Mouse (Mus musculus) induced T-regulatory cell, adult 2 months (primary cell): ENCODE results near the gene Tnfrsf25.
A peak's percentile ranks its signal among the peaks of the same experiment; 100 is the strongest.

ENCODE experiments used
- DNase-seq: peaks from one replicate; pipeline ENCODE4 v3.0.0-alpha.2; 2012; ENCODE audit warnings: low read depth

The Tnfrsf25 gene

DNA sequence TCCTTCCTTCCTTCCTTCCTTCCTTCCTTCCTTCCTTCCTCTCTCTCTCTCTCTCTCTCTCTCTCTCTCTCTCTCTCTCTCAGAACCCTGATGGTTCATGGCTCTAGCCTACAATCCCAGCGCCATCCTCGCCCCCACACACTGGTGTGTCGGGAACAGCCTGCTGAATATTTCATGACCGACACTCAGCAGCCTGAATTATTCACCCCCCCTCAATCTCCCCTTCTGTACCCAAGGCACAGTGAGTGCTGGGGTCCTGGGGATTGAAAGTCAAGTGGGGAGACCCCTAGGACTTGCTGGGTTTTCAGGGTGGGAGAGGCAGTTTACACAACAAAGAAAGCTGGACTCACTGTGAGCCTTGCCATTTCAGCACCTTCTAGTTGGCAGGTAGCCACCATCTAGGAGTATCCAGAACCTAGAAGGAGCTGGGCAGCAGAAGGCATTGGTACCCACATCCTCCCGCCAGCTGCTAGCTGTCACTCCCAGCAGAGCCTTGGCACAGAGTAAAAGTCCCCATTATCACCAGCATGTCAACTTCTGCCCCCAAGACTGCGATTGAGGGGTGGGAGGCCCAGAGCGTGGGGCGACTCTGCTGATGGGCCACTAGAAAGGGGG is 25.9 kb downstream of the Tnfrsf25 start:
- no peak for DNase-seq

DNA sequence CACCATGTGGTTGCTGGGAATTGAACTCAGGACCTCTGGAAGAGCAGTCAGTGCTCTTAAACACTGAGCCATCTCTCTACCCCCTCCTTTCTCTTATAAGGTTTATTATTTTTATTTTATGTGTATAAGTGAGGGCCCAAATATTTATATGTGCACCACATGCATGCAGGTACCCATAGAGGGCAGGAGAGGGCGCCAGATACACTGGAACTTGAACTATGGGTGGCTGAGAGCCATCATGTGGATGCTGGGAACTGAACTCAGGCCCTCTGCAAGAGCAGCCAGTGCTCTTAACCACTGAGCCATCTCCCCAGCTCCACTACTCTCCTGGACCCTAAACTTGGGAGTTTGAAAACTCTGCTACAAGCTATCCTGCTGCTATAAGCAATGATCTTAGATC is 27.9 kb downstream of the Tnfrsf25 start:
- no peak for DNase-seq

DNA sequence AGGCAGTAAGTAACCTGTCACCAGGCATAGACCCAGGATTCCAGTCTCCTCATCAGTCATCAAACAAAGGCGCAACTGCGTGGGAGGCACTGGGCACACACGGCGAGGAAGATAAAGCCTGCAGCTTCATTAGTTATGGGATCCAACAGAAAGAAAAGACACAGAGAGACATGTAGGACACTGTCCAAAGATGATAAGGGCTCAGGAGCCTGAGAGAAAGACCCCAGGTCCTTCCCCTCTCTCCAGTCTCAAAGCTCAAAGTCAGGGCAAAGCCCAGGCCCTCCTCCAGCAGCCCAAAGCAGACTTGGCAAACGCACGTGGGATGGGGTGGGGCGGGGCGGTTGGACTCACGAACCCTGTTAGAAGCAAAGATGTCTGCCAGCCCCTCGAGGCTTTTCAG is 29.7 kb downstream of the Tnfrsf25 start:
- no peak for DNase-seq

DNA sequence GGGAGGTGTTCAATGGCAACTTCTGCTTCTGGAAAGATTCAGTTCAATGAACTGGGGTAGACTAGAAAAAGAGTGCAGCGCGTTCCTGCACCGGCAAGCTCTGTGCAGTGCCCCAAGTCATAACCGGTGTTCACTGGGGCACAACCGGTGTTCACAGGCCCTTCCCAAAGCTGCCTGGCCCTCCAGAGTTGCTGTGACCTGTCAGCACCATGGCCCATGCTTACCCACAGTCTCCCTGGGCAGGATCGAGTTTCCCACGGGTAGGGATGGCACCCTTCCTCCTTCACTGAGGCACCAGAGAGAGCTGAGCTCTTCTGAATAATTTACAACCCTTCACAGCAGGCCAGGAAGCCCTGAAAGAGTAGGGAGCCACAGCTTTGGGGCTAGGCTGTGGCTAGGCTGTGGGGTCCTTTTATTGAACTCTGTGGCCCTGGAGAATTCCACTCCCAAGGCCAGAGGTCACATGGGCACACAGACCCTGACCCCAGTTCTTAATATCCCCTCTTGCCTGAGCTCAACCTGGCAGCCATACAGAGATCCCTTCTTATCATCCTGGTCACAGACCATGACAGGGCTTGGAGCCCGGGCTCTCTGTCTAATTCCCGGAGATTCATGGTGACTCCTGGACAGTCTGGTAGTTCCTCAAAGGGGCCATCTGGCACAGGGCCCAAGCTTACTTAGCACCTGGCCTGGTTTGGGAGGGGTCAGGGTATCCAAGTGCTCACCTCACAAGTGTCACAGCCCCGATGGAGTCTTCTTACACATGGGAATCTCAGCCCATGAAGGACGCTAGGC is 30.5 kb downstream of the Tnfrsf25 start:
- DNase-seq: no peak

DNA sequence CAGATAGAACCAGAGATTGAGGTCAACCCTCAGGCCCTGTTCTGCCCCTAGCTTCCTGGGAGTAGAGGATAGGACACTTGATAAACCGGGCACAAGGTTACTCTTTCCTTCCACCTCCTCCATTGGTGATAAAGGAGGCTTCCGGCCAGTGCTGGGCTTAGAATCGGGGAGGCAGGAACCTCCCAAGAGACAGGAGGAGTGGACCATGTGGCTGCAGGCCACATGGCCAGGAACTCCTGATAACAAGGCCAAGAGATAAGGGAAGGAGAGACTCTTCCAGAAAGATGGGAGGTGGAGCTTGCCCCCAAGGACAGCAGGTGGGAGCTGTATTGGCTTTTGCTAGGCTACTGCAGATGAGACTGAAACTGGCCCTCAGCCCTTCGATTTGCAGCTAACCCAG is 34.8 kb downstream of the Tnfrsf25 start:
- no peak for DNase-seq

DNA sequence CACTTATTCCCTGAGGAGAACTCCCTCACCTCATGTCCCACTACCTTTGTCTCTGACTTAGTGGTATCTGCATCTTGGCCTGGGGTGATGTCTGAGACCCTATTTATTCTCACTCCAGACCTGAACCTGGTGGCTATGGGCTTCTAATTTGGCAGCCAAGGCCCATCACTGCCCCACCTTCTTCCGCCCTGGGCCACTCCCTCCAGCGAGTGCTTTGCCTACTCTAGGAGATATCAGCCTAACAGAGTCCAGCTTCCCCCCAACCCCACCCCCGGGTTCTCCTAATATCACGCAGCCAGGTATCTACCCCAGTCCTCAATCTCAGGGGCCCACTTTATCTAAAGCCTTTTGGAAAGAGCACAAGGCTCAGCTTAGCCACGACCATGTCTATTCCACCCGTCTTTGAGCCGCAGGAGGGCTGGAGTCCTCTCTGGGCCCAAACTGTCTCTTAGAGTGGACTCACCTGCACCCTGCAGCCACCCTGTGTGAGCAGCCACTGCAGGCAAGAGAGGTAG is 35.8 kb downstream of the Tnfrsf25 start:
- DNase-seq: no peak

DNA sequence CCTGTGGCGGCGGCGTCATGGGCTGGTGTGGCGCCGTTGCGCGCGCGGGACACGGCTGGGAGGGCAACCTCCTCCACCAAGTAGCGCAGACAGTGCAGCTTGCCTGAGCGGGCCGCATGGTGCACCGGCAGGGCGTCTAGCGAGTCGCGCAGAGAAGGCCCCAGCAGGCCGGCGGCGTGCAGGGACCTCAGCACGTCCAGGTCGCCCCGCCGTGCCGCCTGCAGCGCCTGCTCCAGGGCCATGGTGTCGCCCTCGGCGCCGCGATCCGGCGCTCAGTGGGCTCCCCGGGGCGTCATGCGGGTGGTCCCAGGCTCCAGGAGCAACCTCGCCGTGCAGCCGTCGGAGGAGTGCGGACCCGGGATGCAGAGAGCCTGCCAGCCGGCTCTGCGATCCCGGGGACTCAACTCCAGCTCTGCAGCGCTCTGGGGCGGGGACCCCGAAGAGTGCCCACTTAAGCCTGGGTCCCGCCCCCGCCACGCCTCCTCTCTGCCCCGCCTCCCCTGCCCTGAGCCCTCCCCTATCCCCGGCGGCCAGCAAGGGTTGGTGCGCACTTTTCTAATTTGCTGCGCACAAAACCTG is 36.3 kb downstream of the Tnfrsf25 start, which contains the start of gene Espn:
Gene Espn (minus strand): TSS at position 406 of the 579 bp plus-strand sequence.
- peak; percentile 49 for DNase-seq

DNA sequence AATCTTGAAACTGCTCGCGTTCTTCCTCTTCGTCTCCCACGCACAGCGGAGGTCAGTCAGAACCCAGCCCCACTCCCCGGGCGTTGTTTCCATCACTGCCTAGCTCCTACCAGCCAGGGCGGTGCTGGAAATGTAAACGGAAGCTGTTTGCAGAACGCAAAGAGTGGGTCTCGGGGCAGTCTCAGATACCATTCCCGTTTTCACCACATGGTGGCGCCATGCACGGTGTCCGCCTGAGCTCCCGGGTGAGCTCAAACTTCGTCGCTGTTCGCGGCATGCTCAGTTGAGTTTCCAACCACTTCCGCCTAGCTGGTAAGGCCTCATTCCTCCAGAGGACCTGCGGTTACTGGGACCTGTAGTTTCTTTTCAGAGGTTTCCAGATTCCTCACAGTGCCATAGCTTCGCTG is 38.0 kb downstream of the Tnfrsf25 start:
- DNase-seq: peak; percentile 96

DNA sequence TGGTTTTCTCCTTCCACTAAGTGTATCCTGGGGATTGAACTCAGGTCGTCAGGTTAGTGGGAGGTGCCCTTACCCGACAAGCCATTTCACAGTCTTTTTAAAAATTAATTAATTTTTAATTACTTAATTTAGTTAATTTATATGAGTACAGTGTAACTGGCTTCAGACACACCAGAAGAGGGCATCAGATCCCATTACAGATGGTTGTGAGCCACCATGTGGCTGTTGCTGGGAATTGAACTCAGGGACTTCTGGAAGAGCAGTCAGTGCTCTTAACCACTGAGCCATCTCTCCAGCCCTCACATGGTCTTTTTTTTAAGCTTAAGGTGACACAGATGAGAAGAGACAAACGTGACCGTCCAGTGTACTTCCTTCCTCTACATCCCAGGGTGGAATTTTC is 39.3 kb downstream of the Tnfrsf25 start:
- no peak for DNase-seq

DNA sequence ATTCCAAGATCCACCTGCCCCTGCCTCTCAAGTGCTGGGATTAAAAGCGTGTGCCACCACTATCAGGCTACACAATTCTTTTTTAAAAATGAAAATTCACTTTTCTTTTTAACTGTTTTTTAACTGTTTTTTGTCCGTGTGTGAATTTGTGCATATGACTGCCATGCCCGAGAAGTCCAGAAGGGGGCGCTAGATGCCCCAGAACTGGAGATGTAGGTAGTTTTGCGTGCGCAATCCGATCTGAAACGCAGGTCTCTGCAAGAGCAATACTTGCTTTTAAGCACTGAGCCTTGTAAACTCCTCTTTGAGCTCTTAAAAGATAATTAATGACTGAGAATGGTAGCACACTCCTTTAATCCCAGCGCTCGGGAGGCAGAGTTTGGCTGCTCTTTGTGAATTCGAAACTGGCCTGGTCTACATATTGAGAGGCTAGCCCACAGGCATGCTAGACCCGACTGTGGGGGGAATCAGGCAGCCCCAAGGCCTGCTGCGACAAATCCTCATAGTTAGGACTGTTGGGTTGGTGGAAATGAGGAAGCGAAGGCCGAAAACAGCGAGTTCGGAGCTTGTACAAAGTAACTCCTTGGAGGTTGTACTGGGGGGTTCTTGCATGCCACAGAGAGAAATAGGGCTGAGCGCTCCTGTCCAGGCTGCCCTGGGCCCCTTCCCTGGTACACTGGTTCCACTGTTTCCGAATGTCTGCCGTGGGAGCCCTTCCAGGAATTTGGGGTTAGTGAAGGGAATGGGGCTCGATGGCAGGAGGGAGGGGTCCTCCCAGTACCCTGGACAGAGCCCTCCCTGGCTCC is 42.2 kb downstream of the Tnfrsf25 start:
- DNase-seq: peak; percentile 87

DNA sequence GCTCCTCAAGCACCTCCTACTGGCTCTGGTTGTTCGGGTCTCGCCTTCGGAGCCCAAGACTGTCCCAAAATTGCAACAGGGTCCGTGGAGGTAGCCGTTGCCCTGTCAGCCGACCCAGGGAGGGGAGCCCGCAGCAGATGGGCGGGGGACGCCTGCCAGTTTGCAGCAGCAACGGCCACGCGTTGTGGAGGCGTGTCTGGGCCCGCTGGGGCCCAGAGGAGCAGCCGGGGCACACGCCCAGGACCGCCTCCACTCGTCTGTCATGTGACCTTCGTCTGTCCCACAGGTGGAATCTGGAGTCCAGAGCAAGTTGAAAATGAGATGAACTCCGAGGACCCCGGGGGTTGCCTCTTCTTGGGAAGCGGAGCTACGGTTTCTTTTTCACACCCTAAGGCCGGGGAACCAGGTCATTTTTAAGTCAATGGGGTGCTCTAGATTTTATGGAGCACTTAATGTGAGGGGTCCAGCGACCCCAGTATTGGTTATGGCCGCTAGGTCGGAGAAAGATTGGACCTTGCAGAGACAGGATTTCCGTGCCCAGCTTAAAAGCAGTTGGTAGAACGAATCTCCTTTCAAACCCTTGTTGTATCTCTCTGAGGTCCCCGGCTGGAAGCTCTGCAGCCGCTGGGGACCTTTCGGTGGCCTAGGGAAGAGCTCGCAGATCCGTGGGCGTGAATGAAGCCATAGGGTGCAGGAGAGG is 43.0 kb downstream of the Tnfrsf25 start, which contains the start of gene Hes2:
Gene Hes2 (plus strand): TSS at position 283 of the 700 bp plus-strand sequence.
- peak; percentile 52 for DNase-seq

DNA sequence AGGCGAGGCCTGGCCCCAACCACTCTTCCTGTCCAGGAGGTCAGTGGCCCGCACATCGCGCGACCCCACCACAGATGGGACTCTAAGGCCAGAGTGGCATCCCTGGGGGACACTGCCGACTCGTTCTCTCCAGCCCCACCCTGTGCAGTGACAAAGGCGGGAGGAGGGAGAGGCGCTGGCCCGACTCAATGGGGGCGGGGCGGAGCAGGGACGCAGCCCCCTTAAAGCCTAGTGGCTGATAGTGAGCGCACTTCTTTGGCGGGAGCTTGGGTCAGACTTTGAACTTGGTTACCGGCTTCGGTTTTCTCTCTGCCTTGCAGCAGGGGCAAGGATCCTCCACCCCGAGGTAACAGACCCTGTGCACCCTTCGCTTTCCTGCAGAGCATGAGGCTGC is 43.5 kb downstream of the Tnfrsf25 start:
- DNase-seq: no peak

DNA sequence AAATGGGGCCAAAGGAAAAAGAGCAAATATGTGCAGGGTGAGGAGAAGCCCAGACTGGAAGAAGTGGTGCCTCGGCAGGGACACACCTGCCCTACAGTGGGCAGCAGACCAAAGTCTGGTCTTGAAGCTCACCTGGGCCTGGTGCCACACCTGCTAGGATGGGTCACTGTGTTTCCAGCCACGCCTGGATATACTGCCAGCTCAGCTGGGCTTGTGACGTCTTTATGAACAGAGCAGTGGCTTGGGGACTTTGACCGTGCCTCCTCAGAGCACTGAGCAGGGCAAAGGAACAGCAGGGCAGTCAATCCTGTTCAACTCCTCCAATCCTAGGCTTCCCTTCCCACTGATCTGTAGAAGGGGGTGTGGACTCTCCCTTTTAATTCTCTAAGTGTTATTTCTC is 45.0 kb downstream of the Tnfrsf25 start:
- no peak for DNase-seq

DNA sequence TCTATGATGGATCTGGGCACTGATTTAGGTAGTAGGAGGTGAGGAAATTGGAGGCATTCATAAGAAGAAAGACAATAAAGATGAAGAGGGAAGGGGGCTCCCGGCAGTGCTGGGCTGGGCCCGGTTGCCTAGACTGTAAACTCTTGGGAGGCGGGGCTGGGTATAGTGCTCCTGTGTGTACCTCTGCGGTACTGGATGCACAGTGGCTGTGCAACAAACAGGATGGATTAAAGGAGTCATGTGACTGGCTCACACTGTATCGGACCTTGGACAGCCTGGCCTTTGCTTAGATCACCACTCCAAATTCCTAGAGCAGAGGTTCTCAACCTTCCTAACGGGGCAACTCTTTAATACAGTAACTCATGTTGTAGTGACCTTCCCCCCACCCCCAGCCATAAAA is 45.9 kb downstream of the Tnfrsf25 start:
- no peak for DNase-seq

DNA sequence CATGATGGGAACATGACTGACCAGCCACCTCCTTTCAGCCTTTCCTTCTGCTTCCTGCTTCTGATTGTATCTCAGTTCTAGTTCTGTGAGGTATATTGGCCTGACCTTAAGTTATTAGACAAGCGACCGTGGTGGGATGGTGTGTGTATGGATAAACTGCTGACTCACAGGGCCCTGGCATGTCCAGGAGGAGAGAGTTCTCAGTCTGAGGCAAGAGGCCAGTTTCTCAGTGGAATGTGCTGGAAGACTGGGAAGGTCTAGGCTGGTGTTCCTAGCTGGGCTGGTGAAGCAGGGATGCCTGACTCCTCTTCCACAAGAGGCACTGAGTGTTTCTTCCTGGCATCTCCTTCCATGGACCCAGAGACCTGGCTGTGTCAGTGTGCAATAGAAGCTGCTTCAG is 47.0 kb downstream of the Tnfrsf25 start:
- DNase-seq: no peak

DNA sequence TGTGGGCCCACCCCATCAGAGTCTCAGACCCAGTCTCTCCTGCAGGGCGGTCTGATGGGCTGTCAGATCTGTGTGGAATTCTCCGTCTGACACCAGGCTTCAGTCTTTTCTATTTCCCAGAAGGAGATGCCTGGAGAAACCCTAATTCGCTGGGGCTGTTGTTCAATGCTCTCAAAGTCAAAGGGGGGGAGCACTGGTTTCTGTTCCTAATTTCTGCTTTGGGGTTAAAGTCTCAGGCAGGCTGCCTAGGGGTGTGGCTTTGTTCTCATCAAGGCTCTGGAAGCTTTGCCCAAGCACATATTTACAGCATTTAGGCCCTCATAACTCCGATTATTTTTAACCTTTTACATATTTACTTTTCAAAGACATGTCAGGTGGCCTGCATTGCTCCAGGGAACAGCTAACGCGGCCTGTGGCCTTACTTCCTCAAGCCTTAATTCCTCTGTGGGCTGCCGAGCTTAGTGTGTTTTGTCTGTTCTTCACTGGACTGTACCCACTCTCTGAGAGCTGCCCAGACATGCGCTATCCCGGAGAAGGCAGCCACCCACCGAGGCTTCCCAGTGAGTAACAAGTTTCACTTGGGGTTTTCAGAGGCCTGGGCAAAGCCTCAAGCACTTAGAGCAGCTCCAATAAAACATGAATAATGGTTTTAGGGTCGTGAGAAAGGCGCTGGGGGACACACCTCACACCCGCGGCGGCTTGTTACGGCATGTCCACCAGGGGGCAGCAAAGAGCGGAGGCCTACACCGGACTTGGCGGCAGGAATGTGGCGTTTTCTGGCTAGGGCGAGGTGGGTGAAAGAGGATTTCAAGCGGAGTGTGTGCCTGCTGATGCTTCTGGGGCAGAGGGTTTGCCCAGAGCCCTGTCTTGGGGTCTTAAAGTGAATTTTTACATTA is 49.5 kb downstream of the Tnfrsf25 start:
- DNase-seq: peak; percentile 77

DNA sequence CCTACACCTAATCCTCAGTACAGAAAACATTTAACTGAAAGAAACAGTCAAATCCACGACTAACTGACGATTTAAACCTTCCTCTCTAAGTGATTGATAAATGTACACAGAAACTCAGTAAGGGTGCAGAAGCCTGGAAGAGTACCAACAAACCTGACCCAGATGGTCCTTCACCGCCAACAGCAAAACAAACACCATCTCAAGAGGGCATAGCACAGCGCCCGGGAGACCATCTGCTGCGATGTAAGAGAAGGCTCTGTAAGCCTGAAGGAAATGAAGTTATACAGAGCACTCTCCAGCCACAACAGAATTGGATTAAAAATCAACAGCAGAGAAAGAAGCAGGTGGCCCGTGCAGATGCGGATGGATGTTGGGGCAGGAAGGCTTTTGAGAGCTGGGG is 52.3 kb downstream of the Tnfrsf25 start:
- no peak for DNase-seq

DNA sequence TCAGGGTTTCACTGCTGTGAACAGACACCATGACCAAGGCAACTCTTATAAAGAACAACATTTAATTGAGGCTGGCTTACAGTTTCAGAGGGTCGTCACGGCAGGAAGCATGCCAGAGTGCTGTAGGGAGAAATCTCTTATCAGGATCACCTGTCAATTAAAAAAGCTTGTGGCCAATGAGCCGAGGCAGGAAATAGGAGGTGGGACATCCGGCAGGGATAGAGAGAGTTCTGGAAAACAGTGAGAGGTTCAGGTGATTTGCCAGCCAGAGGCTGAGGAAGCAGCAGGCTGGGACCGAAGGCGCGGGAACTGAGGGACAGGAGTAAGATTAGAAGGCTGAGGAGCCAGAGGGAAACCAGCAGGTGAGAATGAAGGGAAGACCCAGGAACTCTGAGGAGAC is 53.4 kb downstream of the Tnfrsf25 start:
- DNase-seq: no peak
